Mouse (Mus musculus): ENCODE measurements at regions not wholly inside any gene's neighbourhood (a gene's known extent, or its start where the extent isn't known, plus 50 kb on each side); places are given as distances from the start of the nearest gene placed in this dataset.

- Histone ChIP-seq H3K4me2 (ENCODE audit: low read depth, low read length) (no peak overlapping the region), H3K4me1 (ENCODE audit: control insufficient read depth, low read depth, low read length) (no peaks in the 10 kb centered on the region), H3K27ac (ENCODE audit: low read length) (no peak overlapping the region), H3K4me3 (ENCODE audit: low read depth, low read length) (no peak overlapping the region), H3K9me3 (replicated peaks; ENCODE audit: control insufficient read depth, low read length) (no peaks in the 10 kb centered on the region), H3K9ac (ENCODE audit: low read depth, low read length) (no peak overlapping the region), H3K27me3 (ENCODE audit: control insufficient read depth, insufficient read depth, low read depth, low read length) (no peaks in the 10 kb centered on the region), H3K36me3 (ENCODE audit: control insufficient read depth, insufficient read depth) (no peaks in the 10 kb centered on the region)
- no peak for ATAC-seq (ENCODE audit: low read depth)
- WGBS (ENCODE audit: insufficient replicate concordance), result 60% methylated on average over 3 of the region's 3 CpGs
Observed at GRCm38 (mm10) chr4:75130757-75131156, 147.3 kb downstream of the Dmac1 start.

GRCm38 (mm10) chr4:75115887-75116286 lies 162.2 kb downstream of the Dmac1 start:
- H3K9me3 ChIP-seq (replicated peaks; ENCODE audit: control insufficient read depth, low read length), result no peaks in the 10 kb centered on the region
- H3K27ac ChIP-seq (ENCODE audit: low read length), result no peak overlapping the region
- H3K4me3 ChIP-seq (ENCODE audit: low read depth, low read length), result no peak overlapping the region
- 69% methylated on average over 1 of the region's 1 CpGs for WGBS (ENCODE audit: insufficient replicate concordance)
- no peaks in the 10 kb centered on the region for H3K4me1 ChIP-seq (ENCODE audit: control insufficient read depth, low read depth, low read length)
- no peak overlapping the region for H3K9ac ChIP-seq (ENCODE audit: low read depth, low read length)
- H3K4me2 ChIP-seq (ENCODE audit: low read depth, low read length), result no peak overlapping the region
- H3K36me3 ChIP-seq (ENCODE audit: control insufficient read depth, insufficient read depth), result no peaks in the 10 kb centered on the region
- H3K27me3 ChIP-seq (ENCODE audit: control insufficient read depth, insufficient read depth, low read depth, low read length), result no peaks in the 10 kb centered on the region
- no peak for ATAC-seq (ENCODE audit: low read depth)

- Histone ChIP-seq H3K4me2 (ENCODE audit: low read depth, low read length) (no peak overlapping the region), H3K9me3 (replicated peaks; ENCODE audit: control insufficient read depth, low read length) (no peaks in the 10 kb centered on the region), H3K4me3 (ENCODE audit: low read depth, low read length) (no peak overlapping the region), H3K27ac (ENCODE audit: low read length) (no peak overlapping the region), H3K4me1 (ENCODE audit: control insufficient read depth, low read depth, low read length) (no peaks in the 10 kb centered on the region), H3K9ac (ENCODE audit: low read depth, low read length) (no peak overlapping the region), H3K27me3 (ENCODE audit: control insufficient read depth, insufficient read depth, low read depth, low read length) (no peaks in the 10 kb centered on the region), H3K36me3 (ENCODE audit: control insufficient read depth, insufficient read depth) (no peaks in the 10 kb centered on the region)
- ATAC-seq (ENCODE audit: low read depth), result no peak
- 58% methylated on average over 3 of the region's 3 CpGs for WGBS (ENCODE audit: insufficient replicate concordance)
Observed at GRCm38 (mm10) chr4:75115346-75115745, 162.8 kb downstream of the Dmac1 start.

DNA sequence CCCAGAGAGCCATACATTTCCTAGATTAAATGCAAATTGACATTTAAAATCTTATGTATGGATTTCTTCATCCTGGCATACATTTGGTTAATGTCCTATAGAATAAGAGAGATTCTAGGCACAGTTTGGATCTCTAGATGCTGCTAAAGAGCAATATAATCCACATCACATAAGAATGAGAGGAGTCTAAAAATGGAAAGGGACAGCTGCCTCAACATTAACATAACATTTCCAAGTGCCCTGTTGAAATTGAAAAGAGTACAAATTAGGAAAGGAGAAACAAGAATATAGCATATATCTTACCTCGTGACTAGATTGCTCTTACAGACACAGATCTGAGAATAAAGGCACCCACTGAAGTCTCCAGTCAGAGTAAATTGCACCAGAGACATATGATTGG lies 212.3 kb downstream of the Dmac1 start:
- H3K4me1 ChIP-seq (ENCODE audit: control insufficient read depth, low read depth, low read length), result no peaks in the 10 kb centered on the region
- H3K27ac ChIP-seq (ENCODE audit: low read length), result no peak overlapping the region
- no peaks in the 10 kb centered on the region for H3K27me3 ChIP-seq (ENCODE audit: control insufficient read depth, insufficient read depth, low read depth, low read length)
- H3K36me3 ChIP-seq (ENCODE audit: control insufficient read depth, insufficient read depth), result no peaks in the 10 kb centered on the region
- no peak overlapping the region for H3K4me2 ChIP-seq (ENCODE audit: low read depth, low read length)
- H3K9ac ChIP-seq (ENCODE audit: low read depth, low read length), result no peak overlapping the region
- H3K4me3 ChIP-seq (ENCODE audit: low read depth, low read length), result no peak overlapping the region
- WGBS (ENCODE audit: insufficient replicate concordance), result 57% methylated on average over 1 of the region's 1 CpGs
- no peaks in the 10 kb centered on the region for H3K9me3 ChIP-seq (replicated peaks; ENCODE audit: control insufficient read depth, low read length)
- ATAC-seq (ENCODE audit: low read depth), result no peak

GRCm38 (mm10) chr4:75063275-75063674 lies 214.8 kb downstream of the Dmac1 start:
- no peak overlapping the region for H3K9ac ChIP-seq (ENCODE audit: low read depth, low read length)
- H3K4me2 ChIP-seq (ENCODE audit: low read depth, low read length), result no peak overlapping the region
- no peak for ATAC-seq (ENCODE audit: low read depth)
- H3K4me3 ChIP-seq (ENCODE audit: low read depth, low read length), result no peak overlapping the region
- H3K4me1 ChIP-seq (ENCODE audit: control insufficient read depth, low read depth, low read length), result no peaks in the 10 kb centered on the region
- no peaks in the 10 kb centered on the region for H3K27me3 ChIP-seq (ENCODE audit: control insufficient read depth, insufficient read depth, low read depth, low read length)
- H3K9me3 ChIP-seq (replicated peaks; ENCODE audit: control insufficient read depth, low read length), result no peaks in the 10 kb centered on the region
- H3K27ac ChIP-seq (ENCODE audit: low read length), result no peak overlapping the region
- 56% methylated on average over 2 of the region's 2 CpGs for WGBS (ENCODE audit: insufficient replicate concordance)
- no peaks in the 10 kb centered on the region for H3K36me3 ChIP-seq (ENCODE audit: control insufficient read depth, insufficient read depth)

- Histone ChIP-seq H3K4me3 (ENCODE audit: low read depth, low read length) (no peak overlapping the region), H3K4me2 (ENCODE audit: low read depth, low read length) (no peak overlapping the region), H3K9ac (ENCODE audit: low read depth, low read length) (no peak overlapping the region), H3K27me3 (ENCODE audit: control insufficient read depth, insufficient read depth, low read depth, low read length) (no peaks in the 10 kb centered on the region), H3K27ac (ENCODE audit: low read length) (no peak overlapping the region), H3K36me3 (ENCODE audit: control insufficient read depth, insufficient read depth) (no peaks in the 10 kb centered on the region), H3K4me1 (ENCODE audit: control insufficient read depth, low read depth, low read length) (no peaks in the 10 kb centered on the region; the same call in 1 of the 2 replicates), H3K9me3 (replicated peaks; ENCODE audit: control insufficient read depth, low read length) (no peaks in the 10 kb centered on the region)
- no peak for ATAC-seq (ENCODE audit: low read depth)
- 76% methylated on average over 1 of the region's 1 CpGs for WGBS (ENCODE audit: insufficient replicate concordance)
Observed at GRCm38 (mm10) chr4:75043510-75043909, 234.6 kb downstream of the Dmac1 start.

DNA sequence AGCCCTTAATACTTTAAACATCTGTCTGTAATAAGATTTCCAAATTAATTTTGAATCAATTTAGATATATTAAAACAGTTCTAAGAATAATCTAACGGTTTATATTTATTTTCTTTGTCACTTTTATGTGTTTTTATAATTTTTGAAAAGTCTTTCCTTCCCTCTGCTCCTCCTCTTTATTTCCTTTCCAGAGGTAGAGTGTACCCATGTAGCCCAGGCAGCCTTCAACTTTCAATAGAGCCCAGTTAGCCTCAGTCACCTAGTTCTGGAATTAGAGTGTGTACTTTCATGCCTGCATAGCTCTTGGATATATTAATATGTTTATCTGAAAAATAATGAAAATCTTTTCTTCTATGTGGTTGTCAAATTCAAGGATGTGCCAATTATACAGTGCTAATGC lies 235.5 kb downstream of the Dmac1 start:
- Histone ChIP-seq H3K4me2 (ENCODE audit: low read depth, low read length) (no peak overlapping the region), H3K9me3 (replicated peaks; ENCODE audit: control insufficient read depth, low read length) (no peaks in the 10 kb centered on the region), H3K4me1 (ENCODE audit: control insufficient read depth, low read depth, low read length) (no peaks in the 10 kb centered on the region; the same call in 1 of the 2 replicates), H3K9ac (ENCODE audit: low read depth, low read length) (no peak overlapping the region), H3K4me3 (ENCODE audit: low read depth, low read length) (no peak overlapping the region), H3K27ac (ENCODE audit: low read length) (no peak overlapping the region), H3K36me3 (ENCODE audit: control insufficient read depth, insufficient read depth) (no peaks in the 10 kb centered on the region), H3K27me3 (ENCODE audit: control insufficient read depth, insufficient read depth, low read depth, low read length) (no peaks in the 10 kb centered on the region)
- ATAC-seq (ENCODE audit: low read depth), result no peak
- WGBS (ENCODE audit: insufficient replicate concordance), result 52% methylated on average over 1 of the region's 1 CpGs

DNA sequence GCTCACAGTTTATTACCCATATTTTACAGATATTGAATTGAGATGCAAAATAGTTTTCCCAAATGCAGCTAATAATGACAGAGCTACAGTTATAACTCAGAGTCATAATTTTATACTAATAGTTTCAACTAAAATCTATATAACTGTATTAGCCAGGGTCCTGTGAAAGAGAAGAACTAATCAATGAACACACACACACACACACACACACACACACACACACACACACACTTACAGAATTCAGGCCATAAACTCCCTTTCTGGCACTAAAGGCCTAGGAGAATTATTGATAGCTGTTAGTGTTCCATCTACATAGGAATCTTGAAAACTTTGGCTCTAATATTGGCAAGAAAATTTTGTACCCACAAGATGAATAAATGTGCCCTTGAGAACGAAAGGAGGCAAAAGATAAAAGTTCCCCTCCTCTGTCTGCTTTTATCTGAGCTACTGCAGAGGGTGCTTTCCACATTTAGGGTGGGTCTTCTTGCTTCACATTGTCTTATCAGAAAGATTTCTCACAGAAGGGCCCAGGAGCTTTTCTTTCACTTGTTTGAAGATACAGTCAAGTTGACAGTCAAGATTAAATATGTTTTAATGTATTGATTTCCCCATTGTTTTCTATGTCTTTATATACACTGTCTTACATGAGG lies 236.1 kb downstream of the Dmac1 start:
- H3K36me3 ChIP-seq (ENCODE audit: control insufficient read depth, insufficient read depth), result no peaks in the 10 kb centered on the region
- no peak overlapping the region for H3K4me3 ChIP-seq (ENCODE audit: low read depth, low read length)
- H3K4me1 ChIP-seq (ENCODE audit: control insufficient read depth, low read depth, low read length), result no peaks in the 10 kb centered on the region; the same call in 1 of the 2 replicates
- no peak overlapping the region for H3K9ac ChIP-seq (ENCODE audit: low read depth, low read length)
- peak overlapping the region; percentile 74; the same call in 1 of the 2 replicates for H3K27ac ChIP-seq (ENCODE audit: low read length)
- no peaks in the 10 kb centered on the region for H3K9me3 ChIP-seq (replicated peaks; ENCODE audit: control insufficient read depth, low read length)
- ATAC-seq (ENCODE audit: low read depth), result peak; percentile 98
- peak overlapping the region; percentile 39 for H3K4me2 ChIP-seq (ENCODE audit: low read depth, low read length)
- H3K27me3 ChIP-seq (ENCODE audit: control insufficient read depth, insufficient read depth, low read depth, low read length), result no peaks in the 10 kb centered on the region
- 17% methylated on average over 1 of the region's 1 CpGs for WGBS (ENCODE audit: insufficient replicate concordance)
